Mouse (Mus musculus): ENCODE results near the gene Nox3.
A peak's percentile ranks its signal among the peaks of the same experiment; 100 is the strongest.

Gene Nox3

DNA sequence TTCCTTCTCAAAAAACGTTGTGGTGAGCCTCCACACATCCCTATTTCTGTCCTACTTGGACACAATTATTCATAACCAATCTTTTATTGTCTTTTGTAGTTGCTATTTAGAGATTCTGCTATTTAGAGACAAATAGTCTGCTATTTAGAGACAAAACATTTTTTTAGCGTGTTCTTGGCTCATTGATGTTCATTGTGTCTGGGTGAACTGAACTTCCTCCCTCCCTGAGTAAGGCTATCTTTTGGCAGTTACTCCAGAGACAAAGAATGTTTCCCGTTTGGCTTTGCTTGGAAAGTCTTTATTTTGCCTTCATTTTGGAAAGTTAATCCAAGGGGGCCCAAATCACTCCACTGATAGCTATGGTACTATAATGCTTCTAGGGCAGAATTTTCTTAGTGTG, 63.6 kb downstream of the Nox3 start:
- TF ChIP-seq GATA4 (IDR thresholded peaks at IDR 0.05; ENCODE audit: insufficient replicate concordance, low read length): peak; percentile 47; the same call in 1 of the 2 replicates

DNA sequence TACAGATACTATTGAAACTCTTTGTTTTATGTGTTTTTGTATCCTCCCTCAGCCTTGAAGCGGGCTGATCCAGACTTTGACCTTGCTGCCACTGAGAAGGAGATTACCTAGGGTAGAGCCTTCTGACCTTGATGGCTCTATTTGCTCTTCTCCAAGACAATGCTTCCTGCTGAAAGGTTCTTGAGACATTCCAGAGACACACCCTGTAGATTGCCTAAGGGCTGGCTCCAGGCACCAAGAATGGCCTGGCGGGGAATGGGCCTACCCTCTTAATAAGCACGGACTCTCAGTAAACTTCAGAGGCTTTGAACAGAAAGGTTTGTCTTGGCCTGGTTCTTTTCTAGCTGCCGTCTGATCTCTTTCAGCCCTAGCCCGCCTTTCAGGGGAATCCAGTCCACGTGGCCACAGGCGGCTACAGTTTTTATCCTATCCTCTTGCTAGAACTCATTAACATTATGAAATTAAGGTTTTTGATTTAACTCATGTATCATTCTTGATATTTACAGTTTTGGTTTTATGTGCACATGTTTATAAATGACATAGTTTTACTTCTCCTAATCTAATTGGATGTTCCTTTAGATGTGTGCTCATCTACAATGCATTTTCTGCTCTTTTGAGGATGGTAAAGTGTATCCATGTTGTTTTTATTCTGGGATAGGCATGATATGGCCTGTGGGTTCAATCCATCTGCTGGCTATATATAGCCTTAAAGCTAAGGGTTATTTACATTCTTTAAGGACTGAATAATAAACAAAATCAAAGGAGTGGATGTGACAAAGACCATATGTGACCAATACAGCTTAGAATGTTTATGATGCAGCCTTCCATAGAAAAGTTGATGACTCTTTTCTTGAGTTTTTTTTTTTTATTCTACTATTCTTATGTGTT, 79.5 kb downstream of the Nox3 start:
- no peak for TF ChIP-seq GATA4 (IDR thresholded peaks at IDR 0.05; ENCODE audit: insufficient replicate concordance, low read length)

DNA sequence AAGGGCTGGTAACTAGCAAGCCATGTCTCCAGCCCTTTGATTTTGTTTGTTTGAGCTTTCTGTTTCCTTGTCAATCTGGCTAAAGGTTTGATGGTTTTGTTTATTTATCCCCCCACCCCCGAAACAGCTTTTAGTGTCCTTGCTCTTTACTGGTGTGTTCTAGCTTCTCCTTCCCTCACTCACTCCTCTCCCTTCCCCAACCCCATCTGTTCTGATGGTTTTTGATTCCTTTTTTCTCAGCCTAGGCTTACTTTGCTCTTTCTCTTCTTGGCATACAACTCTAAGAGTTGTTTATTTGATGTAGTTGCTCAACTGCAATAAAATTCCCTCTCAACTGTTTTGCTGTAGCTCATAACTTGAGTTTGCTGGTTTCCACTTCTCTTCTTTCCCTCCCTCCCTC, 80.5 kb downstream of the Nox3 start:
- no peak for TF ChIP-seq GATA4 (IDR thresholded peaks at IDR 0.05; ENCODE audit: insufficient replicate concordance, low read length)

DNA sequence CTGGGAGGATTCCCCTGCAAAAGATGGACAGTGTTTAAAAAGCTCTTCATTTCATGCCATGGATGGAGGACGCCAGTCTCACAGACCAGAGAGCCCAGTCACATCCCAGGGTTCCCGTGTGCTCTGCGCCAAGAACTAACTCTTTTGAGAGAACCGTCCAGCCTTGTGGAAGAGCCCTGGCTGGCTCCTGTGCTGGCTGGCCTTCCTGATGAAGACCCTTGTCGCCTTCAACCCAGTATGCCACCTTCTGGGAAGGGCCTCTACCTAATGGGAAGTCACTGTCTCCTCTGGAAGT, 84.3 kb downstream of the Nox3 start:
- no peak for TF ChIP-seq GATA4 (IDR thresholded peaks at IDR 0.05; ENCODE audit: insufficient replicate concordance, low read length)

DNA sequence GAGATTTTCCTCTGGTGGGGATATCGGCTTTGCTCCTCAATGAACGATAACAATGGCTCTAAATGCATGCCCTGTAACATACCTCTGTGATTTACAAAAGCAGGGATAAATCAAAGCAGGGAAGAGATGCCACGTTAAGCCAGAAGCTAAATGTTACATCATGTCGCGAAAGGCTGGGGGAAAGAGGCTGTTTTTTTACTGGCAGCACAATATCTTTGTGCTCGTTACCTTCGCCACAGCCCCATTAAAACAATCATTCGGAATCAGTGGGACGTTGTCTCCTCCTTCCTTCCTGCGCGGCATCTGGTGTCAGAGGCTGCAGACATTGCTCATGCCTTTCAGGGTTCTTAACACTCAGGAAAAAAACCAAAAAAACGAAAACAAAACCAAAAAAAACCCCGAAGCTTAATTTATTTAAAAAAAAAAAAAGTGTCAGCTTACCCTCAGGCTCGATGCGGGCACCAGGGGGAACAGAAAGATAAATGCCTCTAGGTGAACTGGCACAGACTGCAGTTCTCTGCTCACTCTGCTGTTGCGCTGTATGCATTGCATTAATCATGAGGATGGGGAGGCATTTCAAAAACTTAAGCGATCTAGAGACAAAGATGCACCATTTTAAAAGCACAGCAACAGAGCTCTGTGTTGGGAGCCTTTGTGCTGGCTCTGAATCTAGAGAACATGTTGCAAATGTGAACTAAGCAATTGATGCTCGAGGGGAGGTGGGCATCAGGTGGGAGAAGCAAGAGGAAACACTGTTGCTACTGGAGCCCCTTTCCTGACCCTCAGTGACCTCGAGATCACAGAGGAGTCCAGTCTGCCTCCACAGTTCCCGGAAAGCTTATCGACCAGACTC, 84.9 kb downstream of the Nox3 start:
- TF ChIP-seq GATA4 (IDR thresholded peaks at IDR 0.05; ENCODE audit: insufficient replicate concordance, low read length): no peak

DNA sequence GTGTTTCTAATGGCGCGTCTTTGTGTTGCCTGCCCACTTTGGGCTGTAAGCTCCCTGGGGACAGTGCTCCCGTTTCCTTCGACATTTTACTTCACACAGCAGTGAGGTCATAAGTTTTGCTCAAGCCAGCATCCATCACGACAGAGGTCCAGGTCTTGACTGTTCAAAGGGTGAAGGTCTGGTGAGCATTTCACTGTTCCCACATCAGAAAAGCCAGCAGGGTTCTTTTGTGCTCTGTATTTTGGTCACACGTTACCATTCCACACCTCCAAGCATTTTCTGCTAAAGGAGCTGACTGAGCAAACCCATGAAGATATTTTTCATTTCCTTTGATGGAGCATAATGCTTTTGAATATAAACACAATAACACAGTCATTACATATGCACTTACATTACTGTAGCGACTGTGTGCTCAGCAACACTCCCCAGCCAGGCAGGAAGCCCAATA, 85.7 kb downstream of the Nox3 start:
- TF ChIP-seq GATA4 (IDR thresholded peaks at IDR 0.05; ENCODE audit: insufficient replicate concordance, low read length): no peak

DNA sequence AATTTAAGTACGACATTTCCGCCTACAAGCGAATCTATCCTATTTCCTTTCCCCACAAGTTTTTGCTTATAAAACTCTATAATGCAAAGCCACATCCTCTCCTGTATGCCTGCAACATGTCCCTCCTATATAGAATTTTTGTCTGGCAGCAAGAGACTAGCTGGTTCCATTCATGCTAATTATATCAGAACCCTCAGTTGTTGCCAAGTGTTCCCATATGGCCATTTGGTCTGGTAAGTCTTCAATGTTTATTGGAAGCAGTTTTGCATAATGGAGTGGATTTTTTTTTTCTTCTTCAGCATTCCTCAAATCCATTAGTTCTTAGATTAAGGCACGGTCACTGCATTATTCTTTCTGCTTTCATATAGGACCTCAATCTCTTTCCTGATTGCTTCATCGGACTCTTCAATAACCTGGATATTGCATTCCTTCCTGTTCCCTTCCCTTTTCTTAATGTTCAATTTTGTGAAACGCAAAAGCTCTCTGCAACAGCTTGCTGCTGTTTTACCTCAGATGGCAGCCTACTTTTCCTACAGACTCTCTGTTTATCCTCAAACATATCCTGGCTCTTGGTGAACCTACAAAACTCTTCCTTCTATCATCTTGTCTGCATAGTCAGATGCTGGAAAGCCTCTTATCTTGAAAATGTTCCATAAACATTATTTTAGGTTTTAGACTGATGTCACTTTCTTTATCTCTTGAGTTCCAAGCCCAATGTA, 92.9 kb downstream of the Nox3 start:
- no peak for TF ChIP-seq GATA4 (IDR thresholded peaks at IDR 0.05; ENCODE audit: insufficient replicate concordance, low read length)

DNA sequence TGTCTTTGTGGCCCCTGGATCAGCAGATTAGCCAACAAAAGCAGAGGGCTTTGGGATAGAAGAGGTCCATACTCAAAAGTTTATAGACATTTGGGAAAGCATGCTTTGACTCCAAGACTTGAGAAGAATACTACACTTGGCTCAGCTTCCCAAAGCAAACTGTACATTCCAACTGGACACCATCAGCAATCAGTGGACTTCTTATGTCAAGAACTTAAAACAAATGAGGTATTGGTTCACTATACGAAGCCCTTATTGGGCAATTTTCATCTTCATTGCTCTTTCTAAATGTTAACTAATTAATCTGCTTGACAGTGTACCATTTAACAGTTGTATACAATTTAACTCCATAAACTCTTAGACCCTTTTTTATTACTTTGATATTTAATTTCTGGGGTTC, 97.7 kb downstream of the Nox3 start:
- no peak for TF ChIP-seq GATA4 (IDR thresholded peaks at IDR 0.05; ENCODE audit: insufficient replicate concordance, low read length)

DNA sequence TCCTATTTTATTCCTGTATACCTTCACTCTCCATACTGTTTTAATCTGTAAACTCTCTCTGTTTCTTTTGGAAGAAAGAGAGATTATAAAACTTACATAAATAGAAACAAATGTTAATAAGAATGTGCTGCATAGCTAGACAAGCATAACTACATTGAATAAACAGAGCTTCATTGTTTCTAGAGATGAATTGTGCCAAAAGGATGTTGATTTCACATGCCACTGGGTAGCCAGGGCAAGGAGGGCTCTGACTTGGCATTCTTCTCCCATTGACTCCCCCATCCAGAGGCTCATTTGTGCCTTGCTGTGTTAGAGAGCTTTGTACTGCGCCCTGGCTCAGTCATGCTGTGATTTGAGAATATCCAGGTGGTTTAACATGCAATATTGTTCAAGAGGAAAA, 98.2 kb downstream of the Nox3 start:
- TF ChIP-seq GATA4 (IDR thresholded peaks at IDR 0.05; ENCODE audit: insufficient replicate concordance, low read length): no peak

DNA sequence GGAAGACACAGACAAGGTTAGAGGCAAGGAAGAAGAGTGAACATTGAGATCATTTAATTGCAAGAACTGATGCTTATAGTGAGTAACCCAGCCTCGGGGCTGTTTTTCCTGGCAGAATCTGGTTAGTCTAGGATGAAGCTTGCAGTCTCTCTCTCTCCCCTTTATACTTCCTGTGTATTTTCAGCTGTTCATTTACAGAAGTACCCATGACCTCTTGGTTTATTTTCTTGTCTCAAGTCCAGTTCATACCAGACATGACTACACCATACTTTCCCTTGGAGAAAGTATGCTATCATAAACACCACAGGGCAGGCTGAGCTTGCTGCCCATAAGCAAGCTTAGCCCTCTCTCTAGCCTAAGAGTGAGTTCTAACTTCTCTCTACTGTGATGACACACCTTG, 98.9 kb downstream of the Nox3 start:
- no peak for TF ChIP-seq GATA4 (IDR thresholded peaks at IDR 0.05; ENCODE audit: insufficient replicate concordance, low read length)
